Mouse (Mus musculus): ENCODE measurements around the gene Cbl. TPM values are rescaled to one million over a fixed set of nuclear protein-coding genes. Genes with fewer than 3 reads are reported as not detected.

The Cbl gene
- polyA plus RNA-seq, 1 experiment from 2014 or later = 20.1 TPM

DNA sequence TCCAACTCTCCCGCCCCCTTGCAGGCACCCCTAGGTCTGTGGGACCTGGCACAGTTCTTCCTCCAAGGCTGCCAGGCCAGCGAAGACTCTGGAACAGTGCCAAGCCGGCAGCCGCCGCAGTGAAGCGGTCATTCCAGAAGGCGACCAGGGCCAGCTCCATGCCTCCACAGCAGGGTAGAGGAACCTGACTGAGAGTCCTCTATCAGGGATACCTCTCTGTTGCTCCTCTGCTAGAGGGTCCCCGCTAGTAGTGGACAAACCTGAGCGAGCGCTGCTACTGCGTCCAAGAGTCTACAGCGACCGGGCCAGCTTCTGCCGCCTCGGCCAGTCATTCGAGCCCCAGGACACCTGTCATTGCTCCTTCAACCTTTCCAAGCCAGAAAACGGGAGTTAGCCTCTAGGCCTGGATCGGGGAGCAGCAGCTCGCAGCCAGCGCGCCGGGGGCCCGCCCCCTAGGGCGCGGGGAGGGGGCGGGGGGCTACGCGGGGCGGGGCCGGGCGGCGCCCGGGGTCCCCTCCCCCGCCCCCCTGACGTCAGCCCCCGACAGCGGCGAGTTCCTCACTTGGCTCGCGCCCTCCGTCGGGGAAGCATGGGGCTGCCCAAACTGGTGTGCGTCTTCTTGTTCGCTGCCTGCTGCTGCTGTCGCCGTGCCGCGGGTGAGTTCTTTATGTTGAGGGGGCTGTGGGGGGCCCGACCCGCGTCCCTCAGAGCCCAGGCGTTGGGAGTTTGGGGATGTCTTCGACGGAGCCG, 99.6 kb downstream of the Cbl start, which contains the start of gene Mcam:
TSS of gene Mcam (plus strand) at position 369 of the 750 bp plus-strand sequence.
- no peaks in the 10 kb centered on the region for H3K36me3 ChIP-seq

DNA sequence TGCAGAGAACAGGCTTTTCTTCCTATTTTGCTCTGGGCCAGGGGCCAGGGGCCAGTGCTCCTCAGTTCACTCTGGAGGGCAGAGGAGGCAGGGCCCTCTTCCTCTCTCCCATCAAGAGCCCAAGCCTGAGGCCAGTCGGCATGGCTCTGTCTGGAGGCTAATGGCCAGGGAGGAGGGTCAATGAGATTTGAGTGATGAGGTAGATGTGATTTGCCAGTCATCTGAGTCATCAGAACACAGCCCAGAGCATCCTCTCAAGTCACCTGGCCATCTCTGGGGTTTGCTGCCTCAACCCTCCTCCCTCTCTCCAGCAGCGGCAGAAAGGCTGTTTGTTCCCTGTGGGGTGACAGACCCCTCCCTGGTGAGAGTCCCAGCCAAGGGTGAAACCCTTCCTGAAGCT, 100.6 kb downstream of the Cbl start:
- Histone ChIP-seq H3K27ac (replicated peaks) (peak overlapping the region; percentile 65), H3K4me2 (peak overlapping the region; percentile 84), H3K9ac (peak overlapping the region; percentile 69), H3K27me3 (peaks cover 79% of the 10 kb centered on the region), H3K4me3 (peak overlapping the region; percentile 51), H3K9me3 (no peaks in the 10 kb centered on the region), H3K36me3 (no peaks in the 10 kb centered on the region), H3K4me1 (replicated peaks) (peaks cover 55% of the 10 kb centered on the region)
- WGBS = 19% methylated on average over 2 of the region's 2 CpGs
- no peak for ATAC-seq (ENCODE audit: low read depth)

More for the DNA sequence above, 99.6 kb downstream of the Cbl start, which contains the start of gene Mcam:
- Histone ChIP-seq H3K4me1 (replicated peaks) (peaks cover 55% of the 10 kb centered on the region), H3K27ac (replicated peaks) (peak within 1 kb of the TSS; percentile 65), H3K4me2 (peak within 1 kb of the TSS; percentile 84), H3K9ac (peak within 1 kb of the TSS; percentile 69), H3K27me3 (peaks cover 73% of the 10 kb centered on the region), H3K4me3 (peak within 1 kb of the TSS; percentile 51), H3K9me3 (no peaks in the 10 kb centered on the region)
- peak; percentile 12; the same call in 1 of the 2 replicates for ATAC-seq (ENCODE audit: low read depth)
- WGBS = 1% methylated on average over 39 of the region's 55 CpGs

DNA sequence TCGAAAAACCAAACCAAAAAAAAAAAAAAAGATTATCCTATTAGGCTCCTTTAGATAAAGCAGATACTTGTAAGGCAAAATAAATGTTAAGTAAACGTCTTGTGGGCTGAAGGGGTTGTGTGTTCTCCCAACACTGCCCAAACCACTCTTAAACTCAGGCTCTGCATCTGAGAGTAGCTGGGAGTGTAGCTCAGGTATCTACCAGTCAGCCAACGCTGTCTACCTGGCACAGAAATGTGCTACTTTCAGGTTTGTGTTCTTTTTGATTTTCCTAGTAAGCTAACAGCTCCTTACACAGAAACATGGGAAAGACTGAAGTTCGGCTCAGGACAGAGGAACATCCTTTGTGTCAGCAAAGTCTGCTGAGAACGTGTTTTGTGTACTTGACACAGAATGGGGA, 101.6 kb downstream of the Cbl start:
- Histone ChIP-seq H3K9ac (no peak overlapping the region), H3K9me3 (no peaks in the 10 kb centered on the region), H3K36me3 (no peaks in the 10 kb centered on the region), H3K4me2 (0 out of 2 replicates have a peak overlapping the region, but pooled peaks have one; percentile 84), H3K4me3 (no peak overlapping the region), H3K27me3 (peaks cover 78% of the 10 kb centered on the region), H3K4me1 (replicated peaks) (peaks cover 55% of the 10 kb centered on the region), H3K27ac (replicated peaks) (no peak overlapping the region)
- 70% methylated on average over 5 of the region's 5 CpGs for WGBS
- ATAC-seq (ENCODE audit: low read depth) = no peak

DNA sequence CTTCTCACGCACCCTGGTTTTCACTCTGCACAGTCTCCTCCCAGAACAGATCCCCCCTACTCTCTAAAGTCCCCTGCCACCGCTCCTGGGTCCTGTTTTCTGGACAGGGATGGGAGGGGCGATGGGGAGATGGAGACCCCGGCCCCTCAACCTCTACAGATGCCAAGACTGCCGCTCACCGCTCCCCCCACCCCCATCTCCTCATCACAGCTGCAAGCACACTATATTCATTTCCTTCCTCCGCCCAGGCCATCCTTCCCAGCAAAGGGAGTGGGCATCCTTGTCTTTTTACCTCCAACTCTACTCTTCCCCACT, 102.6 kb downstream of the Cbl start:
- WGBS = 39% methylated on average over 7 of the region's 7 CpGs
- no peak for ATAC-seq (ENCODE audit: low read depth)
- H3K9me3 ChIP-seq = no peaks in the 10 kb centered on the region
- peak overlapping the region; percentile 38; the same call in 1 of the 2 replicates for H3K9ac ChIP-seq
- peak overlapping the region; percentile 62 for H3K27ac ChIP-seq (replicated peaks)
- H3K27me3 ChIP-seq = peaks cover 68% of the 10 kb centered on the region
- no peaks in the 10 kb centered on the region for H3K36me3 ChIP-seq
- peaks cover 53% of the 10 kb centered on the region for H3K4me1 ChIP-seq (replicated peaks)
- peak overlapping the region; percentile 4; the same call in 1 of the 2 replicates for H3K4me2 ChIP-seq
- H3K4me3 ChIP-seq = no peak overlapping the region

DNA sequence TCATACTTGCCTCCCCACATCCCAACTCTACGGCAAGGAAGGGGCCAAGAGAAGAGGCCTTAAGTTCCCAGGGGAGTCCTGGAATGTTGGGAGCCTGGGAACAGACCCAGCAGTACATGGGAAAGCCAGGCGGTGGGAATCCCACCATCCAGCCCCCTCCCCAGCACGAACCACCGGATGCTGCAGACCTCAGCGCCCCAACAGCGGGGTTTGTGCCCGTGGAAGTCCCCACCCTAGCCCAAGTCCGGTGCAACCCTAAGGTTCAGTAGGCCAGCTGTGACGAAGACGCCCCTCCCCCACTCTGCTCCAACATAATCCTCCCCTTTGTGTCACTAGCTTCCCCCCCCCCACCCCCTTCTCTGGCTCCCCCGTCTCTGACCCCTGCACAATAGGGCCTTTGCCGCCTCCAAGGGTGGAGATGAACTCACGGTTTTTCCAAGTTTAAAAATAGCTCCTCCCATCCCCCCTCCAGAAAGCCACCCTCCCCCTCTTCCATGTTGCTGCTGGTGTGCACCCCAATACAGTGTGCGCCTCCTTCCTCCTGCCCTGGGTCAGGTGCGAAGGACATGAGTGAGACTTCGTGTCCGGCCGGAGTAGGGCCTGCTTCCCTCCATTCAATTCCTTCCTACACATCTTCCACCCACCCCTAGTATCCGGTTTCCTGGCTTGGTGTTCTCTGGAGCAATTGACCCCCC, 103.1 kb downstream of the Cbl start:
- peak overlapping the region; percentile 79 for H3K27ac ChIP-seq (replicated peaks)
- H3K4me3 ChIP-seq = peak overlapping the region; percentile 34
- peak overlapping the region; percentile 67 for H3K9ac ChIP-seq
- peak overlapping the region; percentile 63 for H3K4me2 ChIP-seq
- H3K27me3 ChIP-seq = peaks cover 63% of the 10 kb centered on the region
- H3K9me3 ChIP-seq = no peaks in the 10 kb centered on the region
- peak; percentile 30; the same call in 1 of the 2 replicates for ATAC-seq (ENCODE audit: low read depth)
- WGBS = 13% methylated on average over 19 of the region's 19 CpGs
- peaks cover 51% of the 10 kb centered on the region for H3K4me1 ChIP-seq (replicated peaks)
- H3K36me3 ChIP-seq = no peaks in the 10 kb centered on the region

DNA sequence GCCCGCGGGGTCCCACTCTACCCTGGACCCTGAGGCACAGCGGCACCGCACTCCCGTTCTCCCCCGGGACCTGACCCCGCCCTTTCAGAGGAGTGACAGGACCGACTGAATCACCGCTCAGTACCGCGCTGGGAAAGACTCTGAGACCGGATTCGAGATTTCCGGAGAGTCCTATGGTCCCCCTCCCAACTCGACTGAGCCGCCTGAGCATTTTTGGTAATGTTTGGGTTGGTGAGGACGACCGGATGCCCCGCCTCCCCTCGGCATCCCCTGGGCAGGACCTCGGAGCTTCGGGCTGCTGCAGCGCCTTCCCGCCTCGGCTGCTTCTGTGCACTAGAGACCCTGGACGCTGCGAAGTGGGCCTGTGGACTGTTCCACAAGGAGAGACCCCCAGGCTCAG, 103.8 kb downstream of the Cbl start:
- peaks cover 51% of the 10 kb centered on the region for H3K4me1 ChIP-seq (replicated peaks)
- no peaks in the 10 kb centered on the region for H3K36me3 ChIP-seq
- peaks cover 56% of the 10 kb centered on the region for H3K27me3 ChIP-seq
- under 1% methylated on average over 27 of the region's 27 CpGs for WGBS
- peak overlapping the region; percentile 34 for H3K4me3 ChIP-seq
- H3K27ac ChIP-seq (replicated peaks) = peak overlapping the region; percentile 79
- peak overlapping the region; percentile 67 for H3K9ac ChIP-seq
- ATAC-seq (ENCODE audit: low read depth) = peak; percentile 26; the same call in 1 of the 2 replicates
- H3K4me2 ChIP-seq = peak overlapping the region; percentile 63
- H3K9me3 ChIP-seq = no peaks in the 10 kb centered on the region

DNA sequence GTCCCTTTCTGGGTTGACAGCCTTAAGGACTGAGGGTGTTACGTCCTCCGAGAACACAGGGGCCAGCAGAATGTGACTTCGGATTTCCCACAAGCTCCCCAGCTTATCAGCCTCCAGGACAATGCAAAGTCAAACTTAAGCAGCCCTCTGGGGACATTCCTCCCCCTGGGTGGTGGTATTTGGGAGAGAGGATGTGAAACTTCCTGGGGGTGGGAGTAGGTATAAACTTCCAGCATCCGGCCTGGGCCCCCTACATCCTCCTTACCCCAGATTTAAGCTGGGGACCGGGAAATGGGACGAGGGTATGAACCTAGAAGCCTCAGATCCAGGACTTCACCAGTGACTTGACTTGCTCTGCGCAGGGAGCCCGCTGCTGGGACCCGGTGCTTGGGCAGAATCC, 104.2 kb downstream of the Cbl start:
- peaks cover 52% of the 10 kb centered on the region for H3K27me3 ChIP-seq
- WGBS = 8% methylated on average over 9 of the region's 9 CpGs
- ATAC-seq (ENCODE audit: low read depth) = no peak

DNA sequence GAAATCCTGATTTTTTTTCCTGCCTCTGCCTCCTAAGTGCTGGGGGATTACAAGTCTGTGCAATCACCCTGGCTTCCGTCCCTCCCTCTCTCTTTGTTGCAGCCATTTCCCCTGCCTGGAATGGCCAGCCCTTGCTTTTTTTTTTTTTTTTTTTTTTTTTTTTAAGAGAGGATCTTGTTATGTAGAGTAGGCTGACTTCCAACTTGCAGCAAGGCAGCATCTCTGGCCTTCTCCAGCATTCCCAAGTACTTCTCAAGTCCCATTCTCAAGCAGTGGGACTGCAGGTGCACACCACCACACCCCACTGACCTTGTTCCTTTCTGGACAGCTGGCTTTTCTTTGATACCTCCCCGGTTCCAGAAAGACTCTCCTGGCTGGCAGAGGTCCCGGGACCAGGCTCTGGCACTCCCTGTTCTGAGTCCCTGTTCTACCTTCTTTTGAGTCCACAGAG, 106.5 kb downstream of the Cbl start:
- H3K9me3 ChIP-seq = no peaks in the 10 kb centered on the region
- no peaks in the 10 kb centered on the region for H3K36me3 ChIP-seq
- no peak overlapping the region for H3K9ac ChIP-seq
- peaks cover 30% of the 10 kb centered on the region for H3K27me3 ChIP-seq
- H3K4me2 ChIP-seq = no peak overlapping the region
- H3K27ac ChIP-seq (replicated peaks) = no peak overlapping the region
- peaks cover 32% of the 10 kb centered on the region for H3K4me1 ChIP-seq (replicated peaks)
- H3K4me3 ChIP-seq = no peak overlapping the region
- no peak for ATAC-seq (ENCODE audit: low read depth)
- WGBS = 47% methylated on average over 3 of the region's 3 CpGs

More for the DNA sequence above, 104.2 kb downstream of the Cbl start:
- H3K36me3 ChIP-seq = no peaks in the 10 kb centered on the region
- H3K27ac ChIP-seq (replicated peaks) = peak overlapping the region; percentile 79
- peaks cover 50% of the 10 kb centered on the region for H3K4me1 ChIP-seq (replicated peaks)
- peak overlapping the region; percentile 63 for H3K4me2 ChIP-seq
- no peaks in the 10 kb centered on the region for H3K9me3 ChIP-seq
- peak overlapping the region; percentile 34 for H3K4me3 ChIP-seq
- peak overlapping the region; percentile 67 for H3K9ac ChIP-seq

- Histone ChIP-seq H3K9me3 (no peaks in the 10 kb centered on the region), H3K27me3 (peaks cover 23% of the 10 kb centered on the region), H3K4me3 (no peak overlapping the region), H3K36me3 (no peaks in the 10 kb centered on the region), H3K4me1 (replicated peaks) (peaks cover 32% of the 10 kb centered on the region), H3K4me2 (no peak overlapping the region), H3K9ac (no peak overlapping the region), H3K27ac (replicated peaks) (peak overlapping the region; percentile 20; the same call in 1 of the 2 replicates)
- WGBS = 78% methylated on average over 3 of the region's 3 CpGs
- ATAC-seq (ENCODE audit: low read depth) = no peak
Measured at GRCm38 (mm10) chr9:44126746-44127145, 107.1 kb downstream of the Cbl start.

- WGBS = 28% methylated on average over 18 of the region's 18 CpGs
- no peak overlapping the region for H3K4me3 ChIP-seq
- peak overlapping the region; percentile 27; the same call in 1 of the 2 replicates for H3K4me2 ChIP-seq
- peaks cover 14% of the 10 kb centered on the region; the same call in 1 of the 2 replicates for H3K27me3 ChIP-seq
- no peaks in the 10 kb centered on the region for H3K36me3 ChIP-seq
- H3K9ac ChIP-seq = no peak overlapping the region
- H3K27ac ChIP-seq (replicated peaks) = peak overlapping the region; percentile 20; the same call in 1 of the 2 replicates
- no peaks in the 10 kb centered on the region for H3K9me3 ChIP-seq
- peak; percentile 57; the same call in 1 of the 2 replicates for ATAC-seq (ENCODE audit: low read depth)
- H3K4me1 ChIP-seq (replicated peaks) = peaks cover 32% of the 10 kb centered on the region
Measured at GRCm38 (mm10) chr9:44125546-44126428, 108.1 kb downstream of the Cbl start.

GRCm38 (mm10) chr9:44125026-44125425, 108.8 kb downstream of the Cbl start:
- no peak overlapping the region for H3K4me2 ChIP-seq
- H3K4me3 ChIP-seq = no peak overlapping the region
- H3K27ac ChIP-seq (replicated peaks) = no peak overlapping the region
- H3K4me1 ChIP-seq (replicated peaks) = peaks cover 24% of the 10 kb centered on the region
- 66% methylated on average over 5 of the region's 5 CpGs for WGBS
- peaks cover 9% of the 10 kb centered on the region; the same call in 1 of the 2 replicates for H3K27me3 ChIP-seq
- no peaks in the 10 kb centered on the region for H3K36me3 ChIP-seq
- no peaks in the 10 kb centered on the region for H3K9me3 ChIP-seq
- ATAC-seq (ENCODE audit: low read depth) = no peak
- no peak overlapping the region for H3K9ac ChIP-seq
